Mouse (Mus musculus) liver (tissue): ENCODE data around the gene Edaradd.
"Not testable (repeated sequence)": the region's sequence is repeated elsewhere in the genome, so short reads cannot be mapped to it uniquely, and the experiment has no call there.

Experiments
- DNase-seq: peaks from one replicate; pipeline ENCODE4 v3.0.0-alpha.2; 2020; ENCODE audit warnings: mixed read lengths

Gene Edaradd

DNA sequence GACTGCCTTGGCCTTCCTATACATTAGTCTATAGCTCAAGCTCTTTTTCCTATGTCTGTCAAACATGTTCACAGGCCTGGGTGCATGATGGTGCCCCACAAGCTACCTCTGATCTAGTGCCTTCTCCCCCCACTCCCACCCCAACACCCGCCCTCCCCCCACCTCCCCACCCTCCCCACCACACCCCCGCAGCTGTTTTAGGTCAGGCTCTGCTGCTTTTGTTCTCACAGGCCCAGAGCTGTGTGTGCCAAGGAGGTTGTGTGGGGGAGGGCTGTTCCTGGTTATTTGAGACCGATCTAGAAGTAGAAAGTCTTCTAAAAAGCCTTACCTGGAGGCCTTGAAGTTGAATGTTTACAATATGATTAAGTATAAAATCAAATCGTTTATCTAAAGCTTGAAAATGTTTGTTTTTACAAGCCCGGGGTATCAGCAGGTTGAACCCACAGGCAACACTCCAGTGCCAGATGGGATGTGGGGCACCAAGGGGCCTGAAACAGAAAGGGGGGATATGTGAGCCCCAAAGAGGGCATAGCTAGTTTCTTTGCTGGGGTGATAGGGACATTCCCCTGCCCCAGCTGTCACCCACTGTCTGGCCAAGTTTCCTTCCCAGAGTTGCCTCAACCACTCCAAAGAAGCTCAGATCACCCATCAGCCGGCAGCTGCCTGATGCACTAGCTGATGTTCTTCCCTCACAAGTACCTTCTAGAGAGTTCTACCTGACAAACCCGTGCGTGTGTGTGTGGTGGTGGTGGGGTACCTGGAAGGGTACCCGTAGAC, 8.9 kb downstream of the Edaradd start:
- DNase-seq, result no peak

DNA sequence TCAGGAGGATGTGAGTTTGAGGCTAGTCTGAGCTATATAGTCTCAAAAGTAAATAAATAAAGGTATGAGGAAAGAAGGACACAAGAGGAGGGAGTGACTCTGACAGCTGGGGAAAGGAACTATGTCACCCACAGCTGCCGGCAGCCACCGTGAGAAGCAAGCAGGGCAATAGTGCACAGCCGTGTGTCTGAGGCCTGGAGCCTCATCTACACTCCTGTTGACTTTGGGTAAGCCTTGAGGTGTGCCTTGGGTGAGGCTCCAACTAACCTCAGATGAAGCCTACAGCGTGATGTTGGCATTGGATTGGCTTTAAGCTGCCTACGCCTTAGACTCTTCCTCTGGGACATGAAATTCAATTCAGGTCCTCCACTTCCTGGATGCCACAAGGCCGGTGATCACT, 10.2 kb downstream of the Edaradd start:
- DNase-seq, result no peak

DNA sequence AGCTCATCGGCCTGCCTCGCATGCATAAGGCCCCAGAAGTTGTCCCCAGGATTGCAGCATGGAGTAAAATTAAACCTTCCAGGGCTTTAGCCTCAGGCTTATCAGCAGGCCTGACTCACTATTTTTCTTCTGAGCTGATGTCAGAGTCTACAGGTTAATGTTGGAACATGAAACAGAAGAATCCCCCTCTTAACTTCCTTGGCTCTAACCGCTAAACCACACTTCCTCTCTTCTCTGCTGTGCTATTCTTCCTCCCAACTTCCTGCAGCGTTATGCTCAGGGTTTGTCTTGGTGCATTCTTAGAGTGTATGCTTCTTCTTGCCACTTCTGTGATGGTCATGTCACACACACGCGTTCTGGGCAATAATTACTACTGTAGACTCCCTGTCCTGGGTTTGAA, 12.8 kb downstream of the Edaradd start:
- DNase-seq, result no peak

DNA sequence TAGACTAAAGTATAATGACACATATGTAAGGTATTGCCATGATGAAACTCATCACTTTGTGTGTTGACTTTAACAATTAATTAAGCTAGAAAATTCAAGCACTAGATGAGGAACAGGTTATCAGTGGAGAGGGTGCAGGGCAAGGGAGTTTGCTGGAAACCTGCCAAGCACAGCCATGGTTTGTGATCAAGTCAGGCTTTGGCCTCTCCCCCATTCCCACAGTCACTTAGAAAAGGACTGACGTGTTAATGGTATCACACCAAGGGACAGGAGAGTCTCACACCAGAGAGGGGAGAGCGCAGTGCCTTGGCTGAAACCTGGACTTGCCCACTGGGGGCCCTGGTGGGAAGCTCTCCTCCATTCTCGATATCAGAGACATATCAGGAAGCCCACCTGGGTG, 14.9 kb downstream of the Edaradd start:
- peak; percentile 14 for DNase-seq

DNA sequence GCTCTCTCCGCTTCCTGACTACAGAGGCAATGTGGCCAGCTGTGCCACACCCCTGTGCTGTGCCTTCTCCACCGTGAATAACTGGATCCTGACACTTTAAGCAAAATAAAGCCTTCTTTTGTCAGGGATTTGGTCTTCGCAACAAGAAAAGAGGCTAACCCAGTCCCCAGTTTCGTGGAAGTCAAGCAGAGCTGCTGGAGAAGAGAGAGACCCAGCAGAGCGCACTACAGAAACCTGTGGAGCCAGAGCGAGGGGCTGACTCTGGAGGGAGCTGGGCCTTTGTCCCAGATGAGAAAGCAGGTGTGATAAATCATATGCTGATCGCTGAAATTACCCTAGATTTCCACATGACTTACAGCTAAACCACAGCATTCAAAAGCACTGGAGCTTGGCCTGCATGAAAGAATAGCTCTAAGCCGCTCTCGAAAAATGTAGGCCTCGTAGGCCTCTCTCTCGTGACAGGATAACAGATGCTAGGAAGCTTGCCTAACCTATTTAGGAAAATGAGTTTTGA, 16.9 kb downstream of the Edaradd start:
- DNase-seq, result no peak

DNA sequence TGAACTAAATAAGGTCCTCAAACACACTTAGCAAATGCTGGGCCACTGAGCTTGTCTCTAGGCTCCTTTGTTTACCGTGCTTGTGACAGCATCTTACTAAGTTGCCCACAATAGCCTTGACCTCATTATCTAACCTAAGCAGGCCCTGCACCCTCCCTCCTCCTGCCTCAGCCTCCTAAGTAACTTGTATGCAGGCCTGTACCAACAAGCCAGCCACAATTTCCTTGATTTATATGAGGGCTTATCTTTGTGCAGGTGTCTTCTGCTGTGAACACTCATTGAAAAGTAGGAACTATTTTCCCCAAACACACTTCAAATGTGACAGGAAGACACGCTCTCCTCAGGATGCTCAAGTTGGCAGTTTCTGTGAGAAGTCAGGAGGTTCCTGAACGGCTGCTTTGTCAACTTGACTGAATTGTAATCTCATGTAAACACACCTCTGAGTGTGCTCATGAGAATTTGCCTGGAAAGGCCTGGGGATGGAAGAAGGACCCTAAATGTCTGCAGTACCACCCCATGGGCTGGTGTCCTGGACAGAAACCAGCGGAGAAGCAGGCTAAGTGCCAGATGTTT, 17.5 kb downstream of the Edaradd start:
- peak; percentile 17 for DNase-seq

DNA sequence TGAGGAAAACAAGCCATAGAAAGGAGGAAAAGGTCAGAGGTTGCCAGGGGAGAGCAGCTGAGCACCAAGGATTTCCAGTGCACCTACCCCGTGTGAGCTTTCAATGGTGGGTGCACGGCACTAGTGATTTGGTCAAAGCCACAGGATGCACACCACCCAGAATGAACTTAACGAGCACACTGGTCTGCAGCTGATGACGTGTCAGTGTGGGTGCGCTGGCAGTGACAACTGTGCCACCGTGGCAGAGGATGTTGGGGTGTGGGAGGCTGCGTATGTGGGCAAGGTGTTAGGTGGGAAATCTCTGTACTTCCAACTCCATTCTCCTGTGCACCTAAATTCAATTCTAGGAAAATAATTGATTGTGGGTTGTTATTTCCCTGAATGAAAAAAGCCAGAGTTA, 21.1 kb downstream of the Edaradd start:
- DNase-seq, result no peak

DNA sequence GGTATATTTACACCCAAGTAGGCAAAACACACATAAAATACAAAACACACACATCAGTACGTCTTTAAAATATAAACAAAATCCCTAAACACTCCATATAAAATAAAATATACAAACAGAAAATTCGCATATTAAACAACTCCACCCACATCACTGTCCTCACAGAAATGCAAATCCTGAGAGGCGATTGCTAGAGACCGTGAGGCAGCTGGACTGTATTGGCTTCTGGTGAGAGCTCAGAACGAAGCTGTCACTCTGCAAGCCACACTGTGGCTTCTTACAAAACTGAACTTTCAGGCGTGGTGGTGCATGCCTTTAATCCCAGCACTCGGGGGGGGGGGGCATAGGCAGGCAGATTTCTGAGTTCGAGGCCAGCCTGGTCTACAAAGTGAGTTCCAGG, 22.4 kb downstream of the Edaradd start:
- no peak for DNase-seq

DNA sequence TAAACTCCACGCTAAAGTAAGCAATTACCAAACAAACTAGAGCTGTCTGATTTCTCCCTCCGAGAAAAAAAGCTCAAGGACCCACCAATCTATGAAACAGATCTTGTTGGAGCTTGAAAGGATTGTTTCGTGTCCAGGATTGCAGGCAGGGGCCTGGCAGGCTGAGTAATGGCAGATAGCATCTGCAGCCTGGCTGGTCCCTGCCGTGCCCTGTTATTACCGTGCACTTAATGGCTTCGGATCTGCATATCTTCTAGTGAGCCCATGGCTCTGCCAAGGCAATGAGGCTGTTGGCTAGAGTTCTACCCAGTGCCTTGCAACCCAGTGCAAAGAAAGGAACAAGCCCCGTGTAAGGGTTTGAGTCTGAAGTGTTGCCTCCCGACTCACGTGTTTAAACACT, 25.5 kb downstream of the Edaradd start:
- no peak for DNase-seq

DNA sequence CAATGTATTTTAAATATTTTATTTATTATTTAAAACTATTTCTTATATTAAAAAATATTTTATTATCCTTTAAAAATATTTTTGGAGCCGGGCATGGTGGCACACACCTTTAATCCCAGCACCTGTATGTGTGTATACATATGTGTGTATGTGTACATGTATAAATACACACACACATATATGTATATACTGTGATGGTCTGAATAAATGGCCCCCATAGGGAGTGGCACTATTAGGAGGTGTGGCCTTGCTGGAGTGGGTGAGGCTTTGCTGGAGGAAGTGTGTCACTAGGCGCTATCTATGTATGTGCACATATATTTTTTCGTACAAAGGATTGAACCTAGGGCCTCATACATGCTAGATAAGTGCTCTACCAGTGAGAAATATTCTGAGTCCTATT, 27.7 kb downstream of the Edaradd start:
- no peak for DNase-seq

DNA sequence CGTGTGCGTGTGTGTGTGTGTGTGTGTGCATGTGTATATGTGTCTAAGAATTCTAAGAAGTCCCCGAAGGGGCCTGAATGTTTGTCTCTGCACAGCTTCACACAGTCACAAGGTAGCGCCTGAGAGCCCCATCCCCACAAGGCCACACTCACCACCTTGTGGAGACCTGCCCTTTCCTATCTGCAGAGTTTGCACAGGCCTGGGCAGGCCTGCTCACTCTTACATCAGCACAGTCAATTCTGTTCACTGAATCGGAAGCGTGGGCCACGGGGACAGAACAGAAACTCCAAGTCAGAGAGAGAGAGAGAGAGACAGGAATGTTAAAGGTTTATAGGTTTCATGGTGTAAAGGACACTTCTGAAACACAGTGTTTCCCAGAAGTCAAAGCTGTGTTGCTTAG, 34.6 kb downstream of the Edaradd start:
- peak; percentile 11 for DNase-seq

DNA sequence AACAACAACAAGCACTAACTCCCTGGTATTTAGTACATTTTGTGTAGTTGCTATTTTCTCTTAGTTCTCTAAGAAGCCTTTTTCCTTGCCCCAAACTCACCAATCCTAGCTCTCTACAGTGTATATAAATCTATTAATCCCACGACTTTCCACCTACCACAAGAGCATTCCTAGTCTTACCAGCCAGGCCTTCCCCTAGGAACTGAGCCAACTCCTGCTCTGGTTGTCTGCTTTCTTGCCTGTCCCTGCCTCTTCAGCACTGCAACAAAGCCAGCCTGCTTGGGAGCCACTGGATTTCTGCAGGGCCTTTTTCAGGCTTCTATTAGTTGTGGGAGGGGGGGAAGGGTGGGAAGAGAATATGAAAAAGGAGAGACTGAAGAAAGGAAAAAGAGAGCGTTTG, 35.0 kb downstream of the Edaradd start:
- no peak for DNase-seq

DNA sequence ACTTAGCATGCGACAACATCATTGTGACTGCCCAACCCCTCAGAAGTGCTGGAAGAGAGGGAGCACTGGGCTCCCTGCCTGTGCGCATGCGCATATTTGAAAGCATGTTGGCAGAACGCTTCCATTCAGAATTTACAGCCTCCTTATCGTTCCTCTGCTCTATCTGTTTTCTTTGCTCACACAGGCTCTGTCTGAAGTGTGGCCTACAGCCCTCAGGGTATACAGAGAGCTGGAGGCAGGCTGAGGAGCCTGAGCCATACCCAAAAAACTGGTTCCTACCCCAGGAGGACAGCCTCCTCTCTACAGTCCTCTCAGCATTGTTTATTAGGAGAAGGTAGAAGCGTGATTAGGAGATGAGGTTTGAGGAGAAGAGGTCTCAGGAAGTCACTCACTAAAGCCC, 40.4 kb downstream of the Edaradd start:
- no peak for DNase-seq

DNA sequence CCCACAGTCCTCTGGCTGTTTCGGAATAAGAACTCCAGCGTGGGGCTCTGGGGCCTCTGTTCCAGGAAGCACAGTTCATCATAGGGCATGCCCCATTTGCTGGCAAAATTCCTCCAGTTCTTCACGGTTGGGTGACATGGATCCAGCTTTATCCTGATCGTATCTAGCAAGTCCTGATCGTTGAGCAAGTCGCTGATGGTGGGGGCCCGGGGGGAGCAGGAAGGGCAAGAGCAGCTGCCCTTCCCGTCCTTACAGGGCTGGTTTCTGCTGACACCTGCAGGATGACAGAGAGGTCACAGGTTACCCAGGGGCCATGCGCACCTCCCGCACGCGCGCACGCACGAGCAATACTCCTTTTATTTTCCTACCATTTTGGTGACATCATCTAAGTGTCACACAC, 41.9 kb downstream of the Edaradd start:
- no peak for DNase-seq

DNA sequence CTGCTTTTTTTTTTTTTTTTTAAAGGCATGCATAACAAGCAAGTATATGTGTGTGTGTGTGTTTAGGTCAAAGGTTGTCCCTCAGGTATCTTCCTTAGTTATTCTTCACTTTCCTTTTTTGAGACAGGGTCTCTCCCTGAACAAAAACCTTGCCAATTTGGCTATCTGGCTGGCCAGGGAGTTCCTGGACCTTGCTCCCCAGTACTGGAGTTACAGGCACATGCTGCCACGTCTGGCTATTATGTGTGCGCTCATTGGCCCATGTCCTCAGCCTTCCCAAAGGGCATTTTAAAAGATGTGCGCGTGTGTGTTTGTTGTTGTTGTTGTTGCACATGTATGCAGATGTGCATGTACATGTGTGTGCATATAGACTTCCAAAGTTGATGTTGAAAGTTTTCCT, 43.4 kb downstream of the Edaradd start:
- no peak for DNase-seq

DNA sequence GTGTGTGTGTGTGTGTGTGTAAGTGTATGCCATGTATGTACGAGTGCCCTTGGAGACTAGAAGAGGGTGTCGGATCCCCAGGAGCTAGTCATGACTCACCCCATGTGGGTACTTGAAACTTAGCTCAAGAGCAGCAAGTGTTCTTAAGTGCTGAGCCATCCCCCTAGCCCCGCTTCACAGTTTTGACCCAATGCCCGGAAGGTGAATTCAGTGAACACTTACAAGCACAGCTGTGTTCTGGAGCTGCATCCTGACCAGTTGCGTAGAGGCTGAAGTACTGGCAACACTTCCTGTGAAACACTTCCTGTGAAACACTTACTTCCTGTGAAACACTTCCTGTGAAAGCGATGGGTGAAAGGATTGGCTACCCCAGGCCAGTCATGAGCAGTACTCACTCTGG, 45.0 kb downstream of the Edaradd start:
- DNase-seq, result no peak

DNA sequence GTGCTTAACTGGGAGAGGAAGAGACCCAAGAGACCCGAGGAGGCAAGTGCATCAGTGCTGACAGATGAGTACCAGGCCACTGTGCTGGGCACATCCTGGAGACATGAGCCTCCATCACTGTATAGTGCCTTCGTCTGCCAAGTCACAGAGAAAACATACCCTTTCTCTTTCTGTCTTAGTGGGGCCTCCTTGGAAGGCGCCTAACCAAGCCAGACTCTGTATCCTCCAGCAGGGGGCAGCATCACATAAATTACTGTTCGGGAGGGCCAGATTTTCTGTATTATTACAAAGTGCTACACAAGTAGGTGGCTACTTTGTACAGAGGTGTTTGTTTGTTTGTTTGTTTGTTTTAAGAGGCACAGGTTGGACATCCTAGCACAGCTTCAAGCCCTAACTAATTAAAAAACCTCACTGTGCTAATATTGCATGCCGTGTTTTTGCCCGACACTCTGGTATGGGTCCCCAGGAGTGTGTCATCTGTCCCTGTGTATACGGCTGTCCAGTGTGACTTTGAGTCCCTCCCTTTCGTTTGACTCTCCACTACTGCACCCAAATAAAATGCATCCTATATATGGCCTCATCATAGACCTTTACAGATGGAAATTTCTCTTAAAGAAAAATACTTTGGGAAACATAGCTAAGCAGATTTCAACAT, 46.4 kb downstream of the Edaradd start:
- DNase-seq, result peak; percentile 66

DNA sequence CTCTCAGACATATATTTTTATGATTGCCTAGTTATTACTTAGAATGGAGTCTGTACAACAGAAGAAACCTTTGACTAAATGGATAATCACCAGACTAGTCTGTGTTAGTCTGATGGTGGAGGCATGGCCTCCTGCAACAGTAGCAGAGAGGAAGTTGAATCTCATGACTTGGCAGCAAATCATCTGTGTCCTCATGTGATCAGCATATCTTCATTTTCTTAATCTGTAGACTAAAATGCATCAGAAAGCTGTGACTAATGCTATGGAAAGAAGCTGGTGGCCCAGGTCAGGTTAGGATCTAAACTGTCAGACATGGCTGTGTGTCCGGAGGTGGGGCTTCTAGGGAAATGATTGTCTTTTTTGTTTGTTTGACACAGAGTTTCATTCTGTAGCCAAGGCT, 51.8 kb downstream of the Edaradd start:
- DNase-seq, result no peak

DNA sequence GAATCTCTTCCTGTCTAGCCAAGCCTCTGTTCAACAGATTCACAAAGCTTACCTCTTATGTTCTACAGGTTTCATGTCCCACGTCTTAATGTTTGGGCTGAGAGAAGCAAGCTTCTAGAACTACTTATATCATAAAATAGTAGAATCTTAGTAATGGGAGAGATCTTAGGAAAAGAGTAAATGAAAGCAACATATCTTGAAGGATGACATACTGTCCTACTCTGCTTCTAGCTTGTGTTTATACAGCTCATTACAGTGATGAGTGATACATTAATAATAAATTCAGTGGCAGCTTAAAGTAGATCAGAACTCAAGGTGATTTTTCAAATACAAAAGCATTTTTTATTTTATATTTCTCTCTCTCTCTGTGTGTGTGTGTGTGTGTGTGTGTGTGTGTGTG, 55.4 kb downstream of the Edaradd start, which contains the start of gene Lgals8:
Gene Lgals8 (minus strand): TSS at position 101 of the 400 bp plus-strand sequence.
- no peak for DNase-seq

DNA sequence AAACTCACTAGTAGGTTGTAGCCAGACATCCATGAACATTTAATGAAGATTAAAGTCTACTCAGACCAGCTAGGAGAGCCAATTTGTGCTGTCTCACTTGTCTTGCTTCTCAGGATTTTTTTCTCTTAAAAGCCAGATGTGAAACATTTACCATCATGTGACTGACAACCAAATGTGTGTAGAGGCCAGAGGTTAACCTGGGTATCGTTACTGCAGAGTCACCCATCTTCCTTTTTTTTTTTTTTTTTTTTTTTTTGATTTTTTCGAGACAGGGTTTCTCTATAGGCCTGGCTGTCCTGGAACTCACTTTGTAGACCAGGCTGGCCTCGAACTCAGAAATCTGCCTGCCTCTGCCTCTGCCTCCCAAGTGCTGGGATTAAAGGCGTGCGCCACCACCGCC, 56.1 kb downstream of the Edaradd start:
- DNase-seq, result not testable (repeated sequence)

DNA sequence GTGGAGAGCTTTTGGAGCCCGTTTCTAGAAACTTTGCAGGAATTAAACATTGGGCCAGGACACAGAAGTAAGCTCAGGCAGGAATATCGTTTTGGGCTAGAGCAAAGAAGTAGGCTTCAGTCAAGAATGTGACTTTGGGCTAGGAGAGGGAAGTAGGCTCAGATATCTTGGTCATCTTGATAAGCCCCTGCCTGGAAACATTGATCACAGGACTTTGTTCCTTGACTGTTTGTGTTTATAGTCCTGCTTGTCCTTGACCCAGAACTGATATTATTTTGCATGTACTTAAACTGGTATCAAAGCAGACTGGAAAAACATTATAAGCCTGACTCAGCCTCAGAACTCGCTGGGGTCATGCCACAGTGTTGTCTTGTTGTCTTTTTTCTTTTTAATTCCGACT, 57.6 kb downstream of the Edaradd start:
- no peak for DNase-seq

DNA sequence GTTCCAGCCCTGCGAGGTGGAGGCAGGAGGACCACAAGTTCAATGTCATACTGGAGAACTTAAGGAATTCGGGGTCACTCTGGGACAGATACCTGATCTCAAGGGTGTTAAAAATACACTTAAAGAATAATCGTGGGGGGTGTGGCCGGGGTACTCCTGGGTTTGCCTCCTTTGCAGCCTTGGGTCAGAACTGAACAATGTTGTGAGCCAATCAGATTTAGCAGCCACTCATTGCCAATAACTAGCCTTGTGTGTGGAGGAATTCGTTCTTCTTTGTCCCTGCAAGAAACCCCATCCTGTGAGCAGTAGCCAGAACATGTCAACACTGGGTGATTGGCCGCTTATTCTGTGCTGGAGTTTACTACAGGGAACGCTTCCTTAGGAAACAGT, 58.5 kb downstream of the Edaradd start:
- no peak for DNase-seq

DNA sequence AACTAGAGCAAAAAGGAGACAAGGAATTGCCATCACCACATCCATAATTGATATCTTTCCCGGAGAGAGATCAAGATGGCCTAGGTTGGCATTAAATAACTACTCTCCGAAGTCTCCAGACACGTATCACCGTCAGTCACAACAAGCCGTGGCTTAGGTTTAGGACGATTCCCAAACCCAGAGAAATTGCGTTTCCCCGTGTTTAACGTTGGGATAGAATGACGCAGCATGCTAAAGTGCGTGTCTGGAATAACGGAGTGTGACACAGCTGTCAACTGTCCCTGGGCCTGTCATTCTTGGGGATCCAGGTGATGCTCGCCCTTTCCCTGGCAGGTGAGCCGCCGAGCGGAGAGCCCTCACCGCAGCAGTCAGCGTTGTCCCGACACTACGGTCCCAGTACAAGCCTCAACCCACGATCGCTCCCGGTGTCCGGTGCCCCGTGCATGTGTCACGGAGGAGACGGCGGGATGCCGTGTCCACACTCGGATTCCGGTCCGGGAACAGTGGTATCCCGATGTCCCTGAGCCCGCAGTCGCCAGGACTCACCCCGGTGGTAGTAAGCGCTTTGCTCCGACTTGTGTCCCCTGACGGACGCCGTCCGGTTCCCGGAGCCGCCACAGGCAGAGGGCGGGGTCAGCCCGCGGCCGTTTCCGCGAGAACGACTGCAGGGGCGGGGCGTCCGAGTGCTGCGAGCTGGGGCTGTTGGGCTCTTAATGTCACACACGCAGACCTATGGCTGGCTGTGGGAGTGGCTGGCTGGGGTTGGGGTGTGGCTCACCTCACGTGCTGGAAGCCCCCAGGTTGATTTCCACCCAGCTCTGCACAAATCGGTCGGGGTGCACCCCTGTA, 59.1 kb downstream of the Edaradd start:
- peak; percentile 96 for DNase-seq
